Mouse (Mus musculus) forebrain, embryonic 12.5 days (tissue): ENCODE results near the gene Ltbp3. TPM values are rescaled to one million over a fixed set of nuclear protein-coding genes. Genes with fewer than 3 reads are reported as not detected.
A peak's percentile ranks its signal among the peaks of the same experiment; 100 is the strongest.

Source experiments
- ATAC-seq: fragments of 200-750 bp; cut with Nextera tagmentation; 2 replicates; pipeline ENCODE4 v1.8.0; 2017; ENCODE audit warnings: moderate TSS enrichment; ENCODE audit not compliant: low FRiP score
- H3K27ac ChIP-seq: fragments of 300-500 bp; sonication (generic); 2 replicates; pipeline ENCODE4 v1.5.1; 2016; ENCODE audit warnings: mild to moderate bottlenecking
- H3K27me3 ChIP-seq: fragments of 300-500 bp; sonication (generic); 2 replicates; pipeline ENCODE4 v1.6.1; 2016; ENCODE audit warnings: mild to moderate bottlenecking
- H3K36me3 ChIP-seq: fragments of 300-500 bp; sonication (generic); replicated peaks from 2 replicates; pipeline ENCODE4 v1.6.1; 2016; ENCODE audit warnings: mild to moderate bottlenecking
- H3K4me1 ChIP-seq: fragments of 300-500 bp; sonication (generic); 2 replicates; pipeline ENCODE4 v1.6.1; 2016
- H3K4me2 ChIP-seq: fragments of 300-500 bp; sonication (generic); 2 replicates; pipeline ENCODE4 v1.6.1; 2016; ENCODE audit warnings: mild to moderate bottlenecking, moderate library complexity
- H3K4me3 ChIP-seq: fragments of 300-500 bp; sonication (generic); replicated peaks from 2 replicates; pipeline ENCODE4 v1.5.1; 2016; ENCODE audit warnings: mild to moderate bottlenecking
- H3K9ac ChIP-seq: fragments of 300-500 bp; sonication (generic); 2 replicates; pipeline ENCODE4 v1.6.1; 2016; ENCODE audit warnings: mild to moderate bottlenecking
- H3K9me3 ChIP-seq: fragments of 300-500 bp; sonication (generic); 2 replicates; pipeline ENCODE4 v1.6.1; 2016
- WGBS: fragments of 180-500 bp; shearing (Covaris S2); methylation state at CpG from one replicate; pipeline ENCODE4 v1.1.7; 2016; 5-methylcytosine and 5-hydroxymethylcytosine counted together
- polyA plus RNA-seq: library from polyadenylated mRNA; unstranded; fragments of >200 nt; fragmentation: Nextera tagmentation; extraction: Ambion mirVana; gene quantifications from 2 replicates; pipeline ENCODE4 v1.2.1, GENCODE M21; 2016

Ltbp3 gene
- polyA plus RNA-seq, 1 experiment from 2014 or later, result 10.0 TPM

GRCm38 (mm10) chr19:5725767-5726515 lies 14.8 kb upstream of the Ltbp3 start, which contains the start of gene Ehbp1l1:
Gene Ehbp1l1, minus strand, starts transcription at chr19:5726317.
- WGBS, result 18% methylated on average over 48 of the region's 49 CpGs
- Histone ChIP-seq H3K27ac (0 out of 2 replicates have a peak within 1 kb of the TSS, but pooled peaks have one; percentile 9), H3K4me3 (peak within 1 kb of the TSS; percentile 37), H3K9me3 (no peaks in the 10 kb centered on the region), H3K4me2 (peak within 1 kb of the TSS; percentile 98), H3K4me1 (peaks cover 57% of the 10 kb centered on the region), H3K9ac (peak within 1 kb of the TSS; percentile 97), H3K36me3 (peaks cover 48% of the 10 kb centered on the region), H3K27me3 (peaks cover 4% of the 10 kb centered on the region; the same call in 1 of the 2 replicates)
- no peak for ATAC-seq

- H3K27me3 ChIP-seq, result peaks cover 4% of the 10 kb centered on the region; the same call in 1 of the 2 replicates
- no peak overlapping the region; the same call in 1 of the 2 replicates for H3K27ac ChIP-seq
- peak overlapping the region; percentile 98 for H3K4me2 ChIP-seq
- H3K9me3 ChIP-seq, result no peaks in the 10 kb centered on the region
- peak overlapping the region; percentile 97 for H3K9ac ChIP-seq
- ATAC-seq, result no peak
- H3K4me3 ChIP-seq, result peak overlapping the region; percentile 87
- peaks cover 63% of the 10 kb centered on the region for H3K4me1 ChIP-seq
- 84% methylated on average over 15 of the region's 15 CpGs for WGBS
- H3K36me3 ChIP-seq, result peaks cover 37% of the 10 kb centered on the region
Measured at GRCm38 (mm10) chr19:5726961-5727578, 13.6 kb upstream of the Ltbp3 start.

- Histone ChIP-seq H3K4me2 (peak overlapping the region; percentile 98), H3K9me3 (no peaks in the 10 kb centered on the region), H3K9ac (peak overlapping the region; percentile 97), H3K27me3 (peaks cover 4% of the 10 kb centered on the region; the same call in 1 of the 2 replicates), H3K4me1 (peaks cover 64% of the 10 kb centered on the region), H3K4me3 (peak overlapping the region; percentile 87), H3K36me3 (peaks cover 30% of the 10 kb centered on the region), H3K27ac (peak overlapping the region; percentile 95; the same call in 1 of the 2 replicates)
- ATAC-seq, result peak; percentile 7; the same call in 1 of the 2 replicates
- 6% methylated on average over 14 of the region's 14 CpGs for WGBS
Measured at GRCm38 (mm10) chr19:5727701-5728100, 13.0 kb upstream of the Ltbp3 start.

GRCm38 (mm10) chr19:5728631-5729443 lies 11.9 kb upstream of the Ltbp3 start:
- Histone ChIP-seq H3K27ac (peak overlapping the region; percentile 95), H3K27me3 (peaks cover 4% of the 10 kb centered on the region; the same call in 1 of the 2 replicates), H3K4me2 (peak overlapping the region; percentile 98), H3K9me3 (no peaks in the 10 kb centered on the region), H3K9ac (peak overlapping the region; percentile 97), H3K36me3 (peaks cover 21% of the 10 kb centered on the region), H3K4me3 (peak overlapping the region; percentile 87), H3K4me1 (peaks cover 64% of the 10 kb centered on the region)
- ATAC-seq, result peak; percentile 33
- 11% methylated on average over 37 of the region's 37 CpGs for WGBS

GRCm38 (mm10) chr19:5729444-5729815 lies 11.3 kb upstream of the Ltbp3 start, which contains the start of gene Fam89b:
Gene Fam89b, minus strand, starts transcription at chr19:5729653.
- under 1% methylated on average over 35 of the region's 37 CpGs for WGBS
- Histone ChIP-seq H3K9me3 (no peaks in the 10 kb centered on the region), H3K4me2 (peak within 1 kb of the TSS; percentile 98), H3K9ac (peak within 1 kb of the TSS; percentile 97), H3K36me3 (peaks cover 15% of the 10 kb centered on the region), H3K27ac (peak within 1 kb of the TSS; percentile 95), H3K4me3 (peak within 1 kb of the TSS; percentile 87), H3K4me1 (peaks cover 64% of the 10 kb centered on the region), H3K27me3 (peaks cover 4% of the 10 kb centered on the region; the same call in 1 of the 2 replicates)
- peak; percentile 82 for ATAC-seq

- peaks cover 52% of the 10 kb centered on the region for H3K4me1 ChIP-seq
Measured at GRCm38 (mm10) chr19:5730314-5731186, 10.2 kb upstream of the Ltbp3 start.

GRCm38 (mm10) chr19:5731264-5731978 lies 9.3 kb upstream of the Ltbp3 start:
- peak overlapping the region; percentile 77 for H3K4me3 ChIP-seq
- no peaks in the 10 kb centered on the region for H3K36me3 ChIP-seq
- H3K9me3 ChIP-seq, result no peaks in the 10 kb centered on the region
- H3K4me2 ChIP-seq, result peak overlapping the region; percentile 98
- H3K27ac ChIP-seq, result peak overlapping the region; percentile 42; the same call in 1 of the 2 replicates
- ATAC-seq, result peak; percentile 88
- peaks cover 44% of the 10 kb centered on the region for H3K4me1 ChIP-seq
- H3K9ac ChIP-seq, result peak overlapping the region; percentile 78
- H3K27me3 ChIP-seq, result peaks cover 20% of the 10 kb centered on the region
- whole genome bisulfite sequencing, result under 1% methylated on average over 47 of the region's 47 CpGs

More at GRCm38 (mm10) chr19:5730314-5731186, 10.2 kb upstream of the Ltbp3 start:
- Histone ChIP-seq H3K27ac (no peak overlapping the region), H3K4me3 (peak overlapping the region; percentile 77), H3K4me2 (peak overlapping the region; percentile 98), H3K27me3 (peaks cover 13% of the 10 kb centered on the region; the same call in 1 of the 2 replicates), H3K36me3 (peaks cover 4% of the 10 kb centered on the region), H3K9me3 (no peaks in the 10 kb centered on the region), H3K9ac (peak overlapping the region; percentile 78; the same call in 1 of the 2 replicates)
- WGBS, result 74% methylated on average over 29 of the region's 29 CpGs
- ATAC-seq, result no peak

GRCm38 (mm10) chr19:5734325-5734724 lies 6.4 kb upstream of the Ltbp3 start:
- Histone ChIP-seq H3K27me3 (peaks cover 30% of the 10 kb centered on the region), H3K27ac (no peak overlapping the region), H3K4me2 (no peak overlapping the region), H3K9me3 (no peaks in the 10 kb centered on the region), H3K36me3 (no peaks in the 10 kb centered on the region), H3K4me1 (peaks cover 21% of the 10 kb centered on the region), H3K9ac (no peak overlapping the region), H3K4me3 (no peak overlapping the region)
- ATAC-seq, result no peak
- 85% methylated on average over 9 of the region's 9 CpGs for WGBS

GRCm38 (mm10) chr19:5739446-5739845 lies 1.3 kb upstream of the Ltbp3 start:
- Histone ChIP-seq H3K9me3 (no peaks in the 10 kb centered on the region), H3K9ac (no peak overlapping the region), H3K4me1 (peaks cover 27% of the 10 kb centered on the region), H3K4me2 (no peak overlapping the region), H3K27me3 (peaks cover 68% of the 10 kb centered on the region), H3K36me3 (no peaks in the 10 kb centered on the region), H3K4me3 (no peak overlapping the region), H3K27ac (no peak overlapping the region)
- WGBS, result 54% methylated on average over 2 of the region's 2 CpGs
- no peak for ATAC-seq

GRCm38 (mm10) chr19:5741641-5742240 lies 1.0 kb downstream of the Ltbp3 start:
- under 1% methylated on average over 40 of the region's 55 CpGs for WGBS
- peak overlapping the region; percentile 47 for H3K4me3 ChIP-seq
- peak overlapping the region; percentile 71 for H3K27ac ChIP-seq
- ATAC-seq, result peak; percentile 72
- H3K36me3 ChIP-seq, result no peaks in the 10 kb centered on the region
- peak overlapping the region; percentile 81 for H3K4me2 ChIP-seq
- H3K4me1 ChIP-seq, result peaks cover 42% of the 10 kb centered on the region
- H3K9ac ChIP-seq, result peak overlapping the region; percentile 73
- H3K9me3 ChIP-seq, result no peaks in the 10 kb centered on the region
- H3K27me3 ChIP-seq, result peaks cover 71% of the 10 kb centered on the region
